8 mouse cellular contexts compared by ENCODE assay signal in the genomic region with DNA sequence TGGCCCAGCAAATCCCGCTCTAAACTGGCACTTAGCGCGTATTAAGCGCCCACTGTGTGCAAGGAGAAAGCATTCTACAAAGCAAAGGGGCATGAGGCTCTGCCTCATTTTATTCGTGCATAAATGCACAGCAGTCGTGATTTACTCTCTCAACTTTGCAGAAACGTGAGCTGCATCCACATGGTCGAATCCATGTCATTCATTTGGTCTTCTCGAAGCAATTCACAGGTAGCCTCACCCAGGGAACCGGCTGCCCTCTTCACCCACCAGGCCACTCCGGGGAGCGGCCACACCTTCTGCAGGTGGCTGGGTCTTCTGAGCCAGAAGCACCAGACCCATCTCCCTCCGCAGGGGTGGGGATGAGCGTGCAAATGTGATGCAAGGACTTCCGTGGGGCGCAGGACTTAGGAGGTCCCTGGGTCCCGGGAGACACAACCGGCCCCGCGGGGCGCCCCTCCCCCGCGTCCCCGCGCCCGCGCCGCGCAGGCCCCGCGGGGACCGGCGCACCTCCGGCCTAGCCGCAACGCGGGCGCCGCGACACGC. TPM values are rescaled to one million over a fixed set of nuclear protein-coding genes. Genes with fewer than 3 reads are reported as not detected.
DNase-seq lines count a peak whose midpoint lies in the region; ATAC-seq and TF ChIP-seq lines count a peak whose summit lies in the region.

No protein-coding gene starts in this region.

- peak in 1 of 2 experiments; percentile 6 for DNase-seq in spleen, adult 2 months (ENCODE audit: low read depth in 1 of 2, low spot score in 2 of 2)
- DNase-seq in spleen, postnatal 36 days (ENCODE audit: low spot score in 2 of 2): no peak
- peak; percentile 56 to 61 for DNase-seq in cerebellum, adult 2 months
- DNase-seq in layer of hippocampus, postnatal 14 days (ENCODE audit: low spot score in 2 of 2): peak; percentile 10 to 17
- peak; percentile 3 for DNase-seq in lung, postnatal 14 days
- peak; percentile 34 for DNase-seq in right cerebral cortex, postnatal 25 days
- DNase-seq in gastrocnemius, postnatal 36 days: no peak

- H3K27me3 ChIP-seq in spleen, adult 2 months (ENCODE audit: control insufficient read depth, insufficient read depth, low read length): peaks cover 13% of the 10 kb centered on the region; the same call in 1 of the 2 replicates
- H3K27me3 ChIP-seq in cerebellum, adult 2 months (ENCODE audit: control insufficient read depth, insufficient read depth, low read length): no peaks in the 10 kb centered on the region

- 19% methylated on average over 41 of the region's 41 CpGs for WGBS in spleen, adult 2 months
- 7% methylated on average over 34 of the region's 41 CpGs for WGBS in cerebellum, adult 2 months

- no peaks in the 10 kb centered on the region for H3K36me3 ChIP-seq in spleen, adult 2 months (ENCODE audit: control insufficient read depth, insufficient read depth, low read length)

- intact Hi-C loops in gastrocnemius, postnatal 36 days (cut with DNase I): no loop called here

- TF ChIP-seq CTCF in spleen, adult 2 months (IDR thresholded peaks at IDR 0.05; ENCODE audit: extremely low read depth, insufficient read depth, insufficient read length, insufficient replicate concordance): no peak
- TF ChIP-seq CTCF in cerebellum, adult 2 months (IDR thresholded peaks at IDR 0.05; ENCODE audit: borderline replicate concordance, insufficient read depth, low read depth, low read length): no peak

- peak; percentile 33; the same call in 1 of the 2 replicates for ATAC-seq in granulocyte monocyte progenitor cell, adult 5-6 weeks (replicated peaks; ENCODE audit: poor library complexity, severe bottlenecking)

- H3K4me3 ChIP-seq in spleen, adult 2 months (ENCODE audit: extremely low read depth, insufficient read depth, insufficient read length): peak overlapping the region; percentile 31
- peak overlapping the region; percentile 94 for H3K4me3 ChIP-seq in cerebellum, adult 2 months (replicated peaks; ENCODE audit: insufficient read depth, low read depth, low read length)

- no peak overlapping the region for H3K27ac ChIP-seq in spleen, adult 2 months (ENCODE audit: insufficient read depth, low read length)
- no peak overlapping the region for H3K27ac ChIP-seq in cerebellum, adult 2 months (ENCODE audit: insufficient read depth, low read length)

- no peak for TF ChIP-seq POLR2A in spleen, adult 2 months (IDR thresholded peaks at IDR 0.05; ENCODE audit: low read depth, low read length)
- TF ChIP-seq POLR2A in cerebellum, adult 2 months (IDR thresholded peaks at IDR 0.05; ENCODE audit: borderline replicate concordance, insufficient read depth, low read length): no peak

- H3K4me1 ChIP-seq in spleen, adult 2 months (ENCODE audit: control insufficient read depth, insufficient read depth, insufficient read length): no peaks in the 10 kb centered on the region
- H3K4me1 ChIP-seq in cerebellum, adult 2 months (ENCODE audit: control insufficient read depth, insufficient read depth, low read length): no peaks in the 10 kb centered on the region; the same call in 1 of the 2 replicates

RNA-seq across cellular contexts. Expression of a gene that starts 0.9 kb away (rescaled TPM):
- polyA plus RNA-seq in spleen, adult 2 months (2012; rRNA removed): 0.43 and 0.56 TPM in 2 replicates
- polyA plus RNA-seq in cerebellum, adult 2 months (2012; rRNA removed): 11.4 and 11.8 TPM in 2 replicates
- 0.17 TPM in 1 of 2 replicates, not detected in the other for total RNA-seq in granulocyte monocyte progenitor cell, adult 5-6 weeks (2014; fragmentation: Nextera tagmentation)
- not detected in 2 replicates for total RNA-seq in granulocyte monocyte progenitor cell, adult 5-6 weeks (2017)
- total RNA-seq in layer of hippocampus, postnatal 14 days (2021): 10 to 100 TPM; 55.1 to 56.9 TPM
- total RNA-seq in gastrocnemius, postnatal 36 days (2021): under 1 TPM; 0.77 to 0.94 TPM

Comparison
In these comparisons a context has a peak if more than half of its experiments do, and no peak if none do; other contexts are left out.
1. DNase-seq: peak in cerebellum, adult 2 months (2 of 2), layer of hippocampus, postnatal 14 days (2 of 2), lung, postnatal 14 days (single experiment) and right cerebral cortex, postnatal 25 days (single experiment); none in spleen, postnatal 36 days (0 of 2) and gastrocnemius, postnatal 36 days (0 of 2).
2. RNA of a gene that starts 0.9 kb away (total RNA-seq): 55.1 to 56.9 TPM in layer of hippocampus, postnatal 14 days; 0.77 to 0.94 TPM in gastrocnemius, postnatal 36 days and 0.17 TPM in granulocyte monocyte progenitor cell, adult 5-6 weeks; every median in the first group is over 10 times any median in the second.